Mouse (Mus musculus): ENCODE measurements at regions not wholly inside any gene's neighbourhood (a gene's known extent, or its start where the extent isn't known, plus 50 kb on each side); places are given as distances from the start of the nearest gene placed in this dataset.

- DNase-seq: no peak
Observed at GRCm38 (mm10) chr7:74688116-74688702, 133.6 kb upstream of the Slco3a1 start.

- DNase-seq: no peak
Observed at GRCm38 (mm10) chr7:74687303-74688115, 132.9 kb upstream of the Slco3a1 start.

- no peak for DNase-seq
Observed at GRCm38 (mm10) chr7:74683979-74684378, 129.4 kb upstream of the Slco3a1 start.

- peak; percentile 51 to 62 for DNase-seq
Observed at GRCm38 (mm10) chr7:74673626-74674295, 119.2 kb upstream of the Slco3a1 start.

- DNase-seq: no peak
Observed at GRCm38 (mm10) chr7:74669110-74669509, 114.5 kb upstream of the Slco3a1 start.

GRCm38 (mm10) chr7:74667106-74667505 lies 112.5 kb upstream of the Slco3a1 start:
- DNase-seq: peak; percentile 6

GRCm38 (mm10) chr7:74663820-74664219 lies 109.2 kb upstream of the Slco3a1 start:
- DNase-seq: no peak

- DNase-seq: no peak
Observed at GRCm38 (mm10) chr7:74647310-74647709, 92.7 kb upstream of the Slco3a1 start.

GRCm38 (mm10) chr7:74640171-74640570 lies 85.6 kb upstream of the Slco3a1 start:
- peak; percentile 22 to 61 for DNase-seq

- DNase-seq: no peak
Observed at GRCm38 (mm10) chr7:74632217-74632616, 77.6 kb upstream of the Slco3a1 start.

- no peak for DNase-seq
Observed at GRCm38 (mm10) chr7:74628799-74629468, 74.4 kb upstream of the Slco3a1 start.

Data from cerebellum, postnatal 10 days (tissue).